Mouse (Mus musculus) lung, postnatal 0 days (tissue): ENCODE results near the gene Mapkapk5. TPM values are rescaled to one million over a fixed set of nuclear protein-coding genes. Genes with fewer than 3 reads are reported as not detected.
A peak's percentile ranks its signal among the peaks of the same experiment; 100 is the strongest.

ENCODE experiments used
- ATAC-seq: fragments of 200-750 bp; cut with Nextera tagmentation; 2 replicates; pipeline ENCODE4 v1.8.0; 2017; ENCODE audit warnings: moderate library complexity
- DNase-seq: peaks from one replicate; pipeline ENCODE4 v3.0.0-alpha.2; 2016; ENCODE audit warnings: low spot score
- H3K27ac ChIP-seq: fragments of 300-500 bp; sonication (generic); 2 replicates; pipeline ENCODE4 v1.5.1; 2014; ENCODE audit warnings: antibody characterized with exemption, mild to moderate bottlenecking, low read length, mixed read lengths
- H3K27me3 ChIP-seq: fragments of 300-500 bp; sonication (generic); replicated peaks from 2 replicates; pipeline ENCODE4 v1.6.1; 2014; ENCODE audit warnings: low read length, mixed read lengths; ENCODE audit not compliant: insufficient read depth
- H3K36me3 ChIP-seq: fragments of 300-500 bp; sonication (generic); 2 replicates; pipeline ENCODE4 v1.6.1; 2014; ENCODE audit warnings: low read length, mixed read lengths; ENCODE audit not compliant: insufficient read depth
- H3K4me1 ChIP-seq: fragments of 300-500 bp; sonication (generic); 2 replicates; pipeline ENCODE4 v1.6.1; 2014; ENCODE audit warnings: antibody characterized with exemption, low read depth, low read length, mixed read lengths; ENCODE audit not compliant: insufficient read depth
- H3K4me2 ChIP-seq: fragments of 300-500 bp; sonication (generic); replicated peaks from 2 replicates; pipeline ENCODE4 v1.6.1; 2014; ENCODE audit warnings: low read depth, mild to moderate bottlenecking, low read length, moderate library complexity, mixed read lengths
- H3K4me3 ChIP-seq: fragments of 300-500 bp; sonication (generic); 2 replicates; pipeline ENCODE4 v1.5.1; 2014; ENCODE audit warnings: low read depth, low read length
- H3K9ac ChIP-seq: fragments of 300-500 bp; sonication (generic); replicated peaks from 2 replicates; pipeline ENCODE4 v1.6.1; 2014; ENCODE audit warnings: low read depth, mild to moderate bottlenecking
- H3K9me3 ChIP-seq: fragments of 300-500 bp; sonication (generic); 2 replicates; pipeline ENCODE4 v1.6.1; 2016; ENCODE audit warnings: low read length, mixed read lengths
- CTCF ChIP-seq: IDR thresholded peaks from 2 replicates; pipeline ENCODE4 v1.5.1; 2016; ENCODE audit warnings: antibody characterized with exemption, mild to moderate bottlenecking
- EP300 ChIP-seq: IDR thresholded peaks from 2 replicates; pipeline ENCODE4 v1.6.1; 2016; ENCODE audit warnings: antibody characterized with exemption, mild to moderate bottlenecking, control low read depth
- WGBS: fragments of 180-500 bp; shearing (Covaris S2); extraction: QIAGEN DNeasy Blood & Tissue Kit; methylation state at CpG from one replicate; pipeline ENCODE4 v1.1.7; 2014; 5-methylcytosine and 5-hydroxymethylcytosine counted together
- polyA plus RNA-seq: library from polyadenylated mRNA; unstranded; fragments of >200 nt; fragmentation: Nextera tagmentation; extraction: Ambion mirVana; gene quantifications from 2 replicates; pipeline ENCODE4 v1.2.1, GENCODE M21; 2015

The Mapkapk5 gene
- polyA plus RNA-seq, 1 experiment from 2014 or later = 42.1 TPM

DNA sequence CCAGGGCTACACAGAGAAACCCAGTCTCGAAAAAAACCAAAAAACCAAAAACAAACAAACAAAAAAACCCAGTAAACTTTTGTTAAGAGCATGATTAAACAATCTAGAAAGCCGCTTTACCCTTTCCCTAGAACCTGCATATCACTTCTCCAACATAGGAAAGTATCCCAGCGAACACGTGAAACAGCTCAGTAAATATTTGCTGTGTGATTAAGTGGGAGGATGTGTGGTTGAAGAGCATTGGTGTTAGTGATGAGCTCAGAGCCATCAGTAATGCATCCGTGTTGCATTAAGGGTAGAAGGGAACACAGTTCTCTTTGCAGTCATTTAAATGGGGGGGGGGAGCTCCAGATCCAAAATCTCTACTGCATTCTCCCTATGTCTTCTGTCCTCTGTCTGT, 60.9 kb downstream of the Mapkapk5 start:
- ATAC-seq (no peak), DNase-seq (no peak)
- Histone ChIP-seq H3K36me3 (no peaks in the 10 kb centered on the region), H3K4me3 (no peak overlapping the region), H3K9me3 (no peaks in the 10 kb centered on the region), H3K27ac (no peak overlapping the region), H3K4me1 (no peaks in the 10 kb centered on the region), H3K27me3 (no peaks in the 10 kb centered on the region), H3K9ac (no peak overlapping the region), H3K4me2 (no peak overlapping the region)
- TF ChIP-seq CTCF (no peak), EP300 (no peak)
- WGBS = 50% methylated on average over 5 of the region's 5 CpGs

DNA sequence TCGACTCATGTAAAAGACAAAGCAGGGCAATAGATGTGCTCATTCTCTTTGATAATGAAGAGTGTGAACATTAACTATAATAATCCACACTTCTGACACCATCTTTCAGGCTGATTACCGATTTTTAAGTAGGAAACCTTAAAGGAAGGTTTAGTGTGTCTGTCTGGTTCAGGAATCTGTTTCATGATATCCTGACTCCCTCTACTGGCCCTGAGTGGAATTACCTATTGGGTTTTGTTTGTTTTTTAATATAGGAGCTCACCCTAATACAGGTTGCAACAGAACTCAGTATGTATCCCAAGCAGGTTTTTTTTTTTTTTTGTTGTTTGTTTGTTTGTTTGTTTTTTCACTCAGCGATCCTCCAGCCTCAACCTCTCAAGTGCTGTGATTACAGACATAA, 68.0 kb downstream of the Mapkapk5 start:
- TF ChIP-seq CTCF (peak; percentile 89), EP300 (no peak)
- WGBS = 32% methylated on average over 3 of the region's 3 CpGs
- Histone ChIP-seq H3K9ac (no peak overlapping the region), H3K9me3 (no peaks in the 10 kb centered on the region), H3K4me2 (no peak overlapping the region), H3K27ac (no peak overlapping the region), H3K36me3 (no peaks in the 10 kb centered on the region), H3K4me3 (no peak overlapping the region), H3K27me3 (no peaks in the 10 kb centered on the region), H3K4me1 (no peaks in the 10 kb centered on the region)
- ATAC-seq (0 out of 2 replicates have a peak, but pooled peaks have one; percentile 33), DNase-seq (peak; percentile 84)

DNA sequence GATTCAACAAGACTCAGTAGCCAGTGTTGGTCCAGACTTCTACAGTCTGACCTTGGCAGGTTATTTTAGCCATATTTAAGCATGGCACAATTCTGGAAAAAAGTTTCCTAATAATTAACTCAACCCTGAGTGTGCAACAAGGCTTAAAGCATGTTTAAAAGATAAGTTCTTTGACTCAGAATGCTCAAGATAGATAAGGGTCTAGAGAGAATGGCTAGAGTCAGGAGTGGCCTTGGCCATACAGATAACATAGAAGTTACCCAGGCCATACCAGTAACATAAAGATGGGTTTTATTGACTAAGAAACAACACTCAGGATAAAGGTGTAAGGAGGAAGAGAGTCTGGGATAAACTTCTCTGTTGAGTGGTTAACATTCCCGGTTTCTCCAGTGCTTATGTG, 69.7 kb downstream of the Mapkapk5 start:
- Histone ChIP-seq H3K9me3 (no peaks in the 10 kb centered on the region), H3K27ac (no peak overlapping the region), H3K4me3 (no peak overlapping the region), H3K4me2 (no peak overlapping the region), H3K36me3 (no peaks in the 10 kb centered on the region), H3K27me3 (no peaks in the 10 kb centered on the region), H3K9ac (no peak overlapping the region), H3K4me1 (no peaks in the 10 kb centered on the region)
- 44% methylated on average over 1 of the region's 1 CpGs for WGBS
- TF ChIP-seq CTCF = no peak
- no peak for TF ChIP-seq EP300
- DNase-seq = no peak
- no peak for ATAC-seq

Other genes with a start within 250 kb of the Mapkapk5 start
- gene Trafd1, start 160.3 kb downstream of the Mapkapk5 start, polyA plus RNA-seq = 76.6 and 80.9 TPM in 2 replicates
- 14.3 and 16.0 TPM in 2 replicates for gene Naa25, start 148.0 kb downstream of the Mapkapk5 start, polyA plus RNA-seq
- 36.1 and 40.4 TPM in 2 replicates for gene Tmem116, start 94.0 kb downstream of the Mapkapk5 start, polyA plus RNA-seq
- 122 and 123 TPM in 2 replicates for gene Erp29, start 93.4 kb downstream of the Mapkapk5 start, polyA plus RNA-seq
- 0.14 and 0.38 TPM in 2 replicates for gene Adam1b, start 42.5 kb downstream of the Mapkapk5 start, polyA plus RNA-seq
- 1.4 and 1.6 TPM in 2 replicates for gene Adam1a, start 423 bp downstream of the Mapkapk5 start, polyA plus RNA-seq
- not detected in 2 replicates for gene Gm42878, start 423 bp downstream of the Mapkapk5 start, polyA plus RNA-seq
- gene Aldh2, start 47.9 kb upstream of the Mapkapk5 start, polyA plus RNA-seq = 580 and 606 TPM in 2 replicates
- 5.8 and 6.4 TPM in 2 replicates for gene Acad12, start 73.0 kb upstream of the Mapkapk5 start, polyA plus RNA-seq
- gene Acad10, start 114.6 kb upstream of the Mapkapk5 start, polyA plus RNA-seq = 3.7 and 4.5 TPM in 2 replicates
- gene Brap, start 114.7 kb upstream of the Mapkapk5 start, polyA plus RNA-seq = 32.2 and 37.6 TPM in 2 replicates
- 40.6 and 45.3 TPM in 2 replicates for gene Atxn2, start 165.4 kb upstream of the Mapkapk5 start, polyA plus RNA-seq